Mouse (Mus musculus) naive thymus-derived CD4-positive, alpha-beta T cell, adult 2 months (primary cell): ENCODE results near the gene Cdc37l1.
A peak's percentile ranks its signal among the peaks of the same experiment; 100 is the strongest.
"Not testable (repeated sequence)": the region's sequence is repeated elsewhere in the genome, so short reads cannot be mapped to it uniquely, and the experiment has no call there.

Experiments
- DNase-seq: peaks from one replicate; pipeline ENCODE4 v3.0.0-alpha.2; 2011; ENCODE audit warnings: low read depth

The Cdc37l1 gene

DNA sequence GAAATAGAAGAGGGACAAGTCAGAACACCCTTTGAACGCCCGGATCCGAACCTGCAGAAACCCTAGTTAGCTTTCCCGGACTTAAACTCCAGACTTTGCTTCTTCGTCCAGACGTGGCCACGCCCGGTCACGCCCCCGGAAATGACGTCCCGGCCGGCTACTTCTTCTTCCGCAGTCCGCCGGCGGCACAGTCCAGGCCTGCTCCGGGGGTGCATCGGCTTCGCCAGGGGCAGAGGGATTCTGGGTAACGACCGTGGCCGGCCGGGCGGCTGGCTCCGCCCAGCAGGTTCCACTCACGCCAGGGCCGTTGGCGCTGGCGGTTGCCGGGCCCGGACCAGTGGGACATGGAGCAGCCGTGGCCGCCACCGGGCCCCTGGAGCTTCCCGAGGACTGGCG, at the start of gene Cdc37l1:
Cdc37l1 (plus strand) TSS at position 159 of the 396 bp plus-strand sequence.
- DNase-seq = peak; percentile 92

DNA sequence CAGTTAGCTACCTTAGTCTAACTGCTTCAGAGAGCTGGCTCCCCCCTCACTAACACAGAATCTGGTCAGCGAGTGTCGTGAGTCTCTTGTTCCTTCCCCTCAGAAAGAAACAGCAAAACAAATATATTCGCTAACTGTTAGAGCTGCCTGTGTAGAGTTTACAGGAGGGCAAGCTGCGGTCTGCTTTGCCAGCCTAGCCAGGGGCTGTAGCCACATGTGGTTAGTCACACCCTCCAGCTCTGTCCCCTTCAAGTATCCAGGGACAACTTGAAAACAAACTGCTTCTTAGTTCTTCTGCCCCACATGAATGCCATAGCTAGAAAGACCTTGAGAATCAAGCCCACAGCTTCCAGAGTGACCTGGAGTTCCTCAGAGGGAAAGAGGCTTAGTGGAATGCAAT, 48.9 kb upstream of the Cdc37l1 start:
- no peak for DNase-seq

DNA sequence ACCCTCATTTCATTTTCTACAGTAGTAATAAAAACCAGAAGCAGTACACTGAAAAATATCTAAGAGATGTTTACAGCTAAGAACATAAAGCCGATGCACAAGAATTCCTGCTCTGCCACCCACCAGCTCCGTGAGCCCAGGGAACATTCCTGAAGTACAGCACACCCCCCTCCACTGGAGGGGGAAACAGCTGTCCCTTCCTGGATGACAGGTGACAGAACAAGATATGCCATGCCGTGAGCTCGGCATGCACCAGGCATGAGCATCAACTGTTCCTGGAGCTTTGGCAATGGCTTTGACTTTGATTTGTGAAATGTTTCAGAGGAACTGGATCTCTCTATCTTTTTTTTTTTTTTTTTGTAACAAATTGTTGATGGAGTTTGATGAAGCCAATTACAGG, 43.4 kb upstream of the Cdc37l1 start:
- no peak for DNase-seq

DNA sequence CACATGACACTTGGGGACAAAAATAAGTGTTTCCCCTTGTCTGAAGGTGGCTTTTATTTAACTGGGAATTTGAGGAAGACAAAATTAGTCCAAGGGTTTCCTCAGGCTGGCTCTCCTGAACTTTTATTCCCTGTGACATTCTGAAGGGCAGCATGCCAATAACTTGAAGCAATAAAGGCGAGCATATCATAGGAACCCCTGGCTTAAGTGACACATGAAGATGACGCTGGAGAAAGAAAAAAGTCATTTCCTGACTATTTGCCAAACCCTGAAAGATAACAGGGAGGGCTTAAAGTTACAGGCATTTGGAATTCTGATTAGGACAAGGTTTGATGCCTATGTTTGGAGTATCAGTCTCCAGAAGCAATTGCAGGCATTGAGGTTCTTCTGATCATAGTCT, 42.8 kb upstream of the Cdc37l1 start:
- no peak for DNase-seq

GRCm38 (mm10) chr19:28951251-28951650, 38.9 kb upstream of the Cdc37l1 start:
- no peak for DNase-seq

- DNase-seq = peak; percentile 12
These were observed 27.0 kb upstream of the Cdc37l1 start for GRCm38 (mm10) chr19:28963113-28963512.

- no peak for DNase-seq
These were observed 26.7 kb upstream of the Cdc37l1 start for GRCm38 (mm10) chr19:28963513-28963841.

GRCm38 (mm10) chr19:28963842-28964551, 26.2 kb upstream of the Cdc37l1 start, which contains the start of gene Plpp6:
Gene Plpp6 (plus strand): TSS chr19:28963953.
- peak; percentile 77 for DNase-seq

GRCm38 (mm10) chr19:28964552-28964903, 25.6 kb upstream of the Cdc37l1 start:
- DNase-seq = no peak

DNA sequence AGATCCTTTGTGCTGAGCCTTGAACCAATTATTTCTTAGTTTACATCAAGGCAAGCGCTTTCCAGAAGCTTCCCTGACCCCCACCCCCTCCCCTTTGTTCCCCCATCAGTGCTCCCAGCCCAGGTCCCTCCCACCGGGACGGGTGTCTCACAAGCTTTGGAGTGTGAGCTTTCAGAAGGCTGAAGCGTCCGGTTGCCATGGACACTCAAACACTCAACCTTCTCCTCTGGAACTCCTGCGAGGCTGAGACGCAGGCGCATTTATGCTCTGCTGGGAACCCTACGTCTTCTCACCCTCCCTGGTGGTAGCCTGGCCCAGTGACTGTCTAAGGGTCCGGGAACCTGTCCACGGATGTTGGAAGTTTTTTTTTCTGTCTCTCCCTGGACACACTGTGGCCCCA, 22.5 kb upstream of the Cdc37l1 start, which contains the start of gene 4430402I18Rik:
4430402I18Rik (minus strand) TSS at position 149 of the 400 bp plus-strand sequence.
- DNase-seq = no peak

- DNase-seq = no peak
These were observed 22.0 kb upstream of the Cdc37l1 start for GRCm38 (mm10) chr19:28968178-28968577.

GRCm38 (mm10) chr19:28969231-28969630, 20.9 kb upstream of the Cdc37l1 start:
- DNase-seq = no peak

DNA sequence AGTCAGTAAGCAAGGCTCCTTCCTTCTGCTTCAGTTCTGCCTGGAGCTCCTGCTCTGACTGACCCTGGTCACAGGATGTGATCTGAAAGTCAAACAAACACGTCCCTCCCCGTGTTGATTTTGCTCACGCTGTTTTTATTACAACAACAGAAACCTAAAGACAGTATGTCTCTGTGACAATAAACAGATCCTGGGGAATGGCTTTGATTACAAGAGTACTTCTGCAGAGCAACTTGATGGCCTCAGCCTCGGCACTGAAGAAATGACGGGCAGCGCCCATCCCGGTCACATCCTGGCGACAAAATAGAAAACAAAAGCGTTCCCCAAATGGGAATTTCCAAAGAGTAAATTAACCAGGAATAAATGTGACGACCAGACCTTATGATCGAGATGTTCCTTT, 19.9 kb upstream of the Cdc37l1 start:
- DNase-seq = no peak

- peak; percentile 79 for DNase-seq
These were observed 15.1 kb upstream of the Cdc37l1 start for GRCm38 (mm10) chr19:28974862-28975611.

DNA sequence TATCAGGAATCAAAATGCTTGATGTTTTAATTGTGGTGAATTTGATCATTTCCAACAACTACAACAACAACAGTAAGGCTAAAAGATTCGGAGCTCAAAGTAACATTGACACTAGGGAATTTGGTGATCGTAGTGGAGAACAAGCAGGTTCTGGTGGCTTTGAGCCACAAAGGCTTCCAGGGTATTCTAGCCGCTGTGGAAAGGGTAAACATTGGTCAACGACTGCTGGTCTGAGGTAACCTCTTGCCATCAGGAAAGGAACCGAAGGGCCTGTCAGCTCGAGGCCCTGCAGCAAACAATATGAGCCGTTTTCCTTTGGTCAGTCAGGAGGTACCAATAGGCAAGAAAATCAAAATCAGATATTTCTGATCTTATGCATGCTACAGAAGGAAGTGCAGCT, 7.5 kb upstream of the Cdc37l1 start:
- no peak for DNase-seq

DNA sequence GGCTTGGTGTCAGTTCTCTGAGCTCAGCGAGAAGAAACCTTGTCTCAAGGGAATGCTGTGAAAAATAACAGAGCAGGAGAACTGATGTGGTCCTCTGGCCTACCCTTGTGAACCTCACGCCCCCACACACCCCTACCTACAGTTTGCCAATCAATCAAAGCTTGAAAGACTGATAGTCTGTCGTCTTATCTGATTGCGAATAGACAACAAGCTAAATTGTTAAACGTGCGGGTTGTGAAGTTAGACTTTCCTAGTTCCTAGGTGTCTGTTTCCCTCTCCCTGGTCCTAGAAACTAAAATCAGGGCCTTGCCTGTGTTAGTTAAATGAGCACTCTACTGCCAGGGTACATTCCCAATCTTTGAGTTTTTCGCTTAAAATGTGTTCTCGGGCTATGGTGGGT, 637 bp upstream of the Cdc37l1 start:
- no peak for DNase-seq

- DNase-seq = peak; percentile 71
These were observed 554 bp downstream of the Cdc37l1 start for GRCm38 (mm10) chr19:28990590-28991221.

DNA sequence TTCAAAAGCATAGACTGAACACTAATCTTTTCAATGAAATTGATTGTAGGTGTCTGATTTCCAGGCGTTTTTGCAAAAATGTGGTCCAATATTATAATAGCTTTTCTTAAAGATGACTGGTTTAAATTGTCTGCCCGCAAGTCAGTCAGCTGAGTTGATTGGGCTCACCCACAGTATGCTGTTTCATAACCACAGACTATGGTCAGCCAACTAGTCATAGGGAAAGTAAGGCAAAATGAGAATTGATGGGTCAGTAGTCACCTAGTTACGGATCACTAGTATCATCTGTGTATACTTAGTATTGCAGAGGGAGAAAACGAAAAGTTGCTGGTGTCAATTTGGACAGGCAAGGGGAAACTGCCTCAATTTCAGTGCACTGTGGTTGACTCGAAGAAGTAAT, 1.2 kb downstream of the Cdc37l1 start:
- no peak for DNase-seq

DNA sequence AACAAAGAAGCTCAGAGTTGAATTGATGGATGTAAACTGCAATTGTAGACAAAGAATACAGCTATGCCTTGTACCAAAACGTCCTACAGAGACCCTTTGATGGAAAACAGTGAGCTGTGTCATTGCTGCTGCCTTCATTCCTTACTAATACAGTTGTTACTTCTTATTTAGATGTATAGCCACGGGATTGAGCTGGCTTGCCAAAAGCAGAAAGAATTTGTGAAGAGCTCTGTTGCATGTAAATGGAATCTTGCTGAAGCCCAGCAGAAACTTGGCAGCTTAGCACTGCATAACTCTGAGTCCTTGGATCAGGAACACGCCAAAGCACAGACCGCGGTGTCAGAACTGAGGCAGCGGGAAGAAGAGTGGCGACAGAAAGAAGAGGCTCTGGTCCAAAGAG, 4.7 kb downstream of the Cdc37l1 start:
- DNase-seq = no peak

DNA sequence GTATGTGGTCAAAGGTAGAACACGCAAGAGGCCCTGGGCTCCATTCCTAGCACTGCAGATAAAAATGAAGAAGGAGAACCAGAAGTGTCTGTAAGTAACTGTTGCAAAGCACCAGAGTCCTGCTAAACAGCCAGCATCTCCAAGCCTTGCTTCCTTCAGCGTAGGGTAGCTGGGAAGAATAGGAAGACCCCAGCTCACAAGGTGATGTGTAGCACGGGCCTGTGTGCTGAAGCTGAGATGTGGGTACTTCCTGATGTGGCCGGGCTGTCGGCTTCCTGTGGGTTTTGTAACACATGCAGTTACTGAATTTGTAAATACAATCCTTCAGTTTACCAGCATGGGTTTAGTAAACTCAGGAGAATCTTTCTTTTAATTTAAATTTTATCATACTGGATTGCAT, 5.2 kb downstream of the Cdc37l1 start:
- no peak for DNase-seq

DNA sequence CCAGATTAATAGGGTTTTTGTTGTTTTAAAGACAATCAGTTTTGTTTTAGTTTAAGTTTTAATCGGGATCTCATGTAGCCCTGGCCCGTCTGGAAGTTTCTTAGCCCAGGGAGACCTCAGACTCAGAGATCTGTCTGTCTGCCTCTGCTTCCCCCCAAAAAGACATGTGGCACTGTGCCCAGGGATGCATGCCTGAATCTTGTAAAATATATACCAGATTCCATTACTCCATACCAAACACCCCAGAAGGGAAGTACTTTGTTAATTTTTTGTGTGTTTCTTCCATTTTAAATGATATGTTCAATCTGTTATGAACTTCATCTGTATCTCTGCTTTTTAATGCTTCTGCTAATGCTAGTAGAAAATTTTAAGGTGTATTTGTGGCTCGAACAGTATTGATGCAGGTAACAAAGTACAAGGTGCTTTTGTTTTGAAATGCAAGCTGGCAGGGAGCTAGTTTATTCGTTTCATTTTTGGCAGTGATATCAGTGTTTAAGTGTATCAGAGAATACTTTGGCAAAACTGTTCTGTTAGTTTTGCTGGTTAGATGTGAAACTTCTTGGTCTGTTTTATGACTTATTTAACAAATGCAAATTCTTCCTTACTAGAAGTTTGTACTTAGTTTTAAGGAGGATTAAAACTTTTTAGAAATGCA, 8.0 kb downstream of the Cdc37l1 start:
- no peak for DNase-seq

DNA sequence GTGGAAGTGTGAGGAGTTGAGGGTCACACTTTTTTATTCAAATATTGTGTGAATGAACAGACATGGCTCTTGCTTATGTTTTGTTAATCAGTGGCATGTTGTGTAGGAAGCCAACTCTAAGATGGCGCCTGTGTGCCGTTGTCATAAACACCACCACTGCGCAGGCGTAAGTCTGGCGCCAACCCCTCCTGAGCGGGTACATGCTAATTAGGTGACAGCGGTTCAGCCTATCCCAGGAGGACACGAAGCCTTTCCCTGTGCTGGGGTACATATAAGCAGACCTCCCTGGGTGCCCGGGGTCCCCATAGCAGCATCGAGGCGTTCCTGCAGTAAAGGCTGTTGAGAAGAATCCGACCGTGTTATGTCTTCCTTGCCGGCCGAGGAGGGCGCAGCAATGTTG, 10.2 kb downstream of the Cdc37l1 start:
- not testable (repeated sequence) for DNase-seq
